Mouse (Mus musculus): ENCODE results near the gene Mybph. TPM values are rescaled to one million over a fixed set of nuclear protein-coding genes. Genes with fewer than 3 reads are reported as not detected.
A peak's percentile ranks its signal among the peaks of the same experiment; 100 is the strongest.

The Mybph gene
- not detected in 2 replicates for total RNA-seq (2017)

GRCm38 (mm10) chr1:134193126-134193525 lies at the start of gene Mybph:
Gene Mybph (plus strand): TSS chr1:134193448.
- ATAC-seq (ENCODE audit: extremely low read depth, insufficient number of reproducible peaks, low FRiP score, poor library complexity, severe bottlenecking): no peak

GRCm38 (mm10) chr1:134146066-134146465 lies 47.2 kb upstream of the Mybph start:
- ATAC-seq (ENCODE audit: extremely low read depth, insufficient number of reproducible peaks, low FRiP score, poor library complexity, severe bottlenecking): no peak

GRCm38 (mm10) chr1:134150076-134150475 lies 43.2 kb upstream of the Mybph start:
- ATAC-seq (ENCODE audit: extremely low read depth, insufficient number of reproducible peaks, low FRiP score, poor library complexity, severe bottlenecking): no peak

- no peak for ATAC-seq (ENCODE audit: extremely low read depth, insufficient number of reproducible peaks, low FRiP score, poor library complexity, severe bottlenecking)
These were observed 42.5 kb upstream of the Mybph start for GRCm38 (mm10) chr1:134150745-134151144.

GRCm38 (mm10) chr1:134151655-134152412 lies 41.4 kb upstream of the Mybph start:
- peak; percentile 78 for ATAC-seq (ENCODE audit: extremely low read depth, insufficient number of reproducible peaks, low FRiP score, poor library complexity, severe bottlenecking)

GRCm38 (mm10) chr1:134152626-134153590 lies 40.3 kb upstream of the Mybph start:
- no peak for ATAC-seq (ENCODE audit: extremely low read depth, insufficient number of reproducible peaks, low FRiP score, poor library complexity, severe bottlenecking)

- ATAC-seq (ENCODE audit: extremely low read depth, insufficient number of reproducible peaks, low FRiP score, poor library complexity, severe bottlenecking): no peak; the same call in 1 of the 2 replicates
These were observed 39.1 kb upstream of the Mybph start for GRCm38 (mm10) chr1:134154121-134154520.

GRCm38 (mm10) chr1:134154655-134155054 lies 38.6 kb upstream of the Mybph start:
- no peak for ATAC-seq (ENCODE audit: extremely low read depth, insufficient number of reproducible peaks, low FRiP score, poor library complexity, severe bottlenecking)

GRCm38 (mm10) chr1:134160404-134160803 lies 32.8 kb upstream of the Mybph start:
- no peak for ATAC-seq (ENCODE audit: extremely low read depth, insufficient number of reproducible peaks, low FRiP score, poor library complexity, severe bottlenecking)

- no peak for ATAC-seq (ENCODE audit: extremely low read depth, insufficient number of reproducible peaks, low FRiP score, poor library complexity, severe bottlenecking)
These were observed 31.8 kb upstream of the Mybph start for GRCm38 (mm10) chr1:134161399-134161798.

- no peak for ATAC-seq (ENCODE audit: extremely low read depth, insufficient number of reproducible peaks, low FRiP score, poor library complexity, severe bottlenecking)
These were observed 30.6 kb upstream of the Mybph start for GRCm38 (mm10) chr1:134162510-134163225.

- ATAC-seq (ENCODE audit: extremely low read depth, insufficient number of reproducible peaks, low FRiP score, poor library complexity, severe bottlenecking): no peak
These were observed 29.8 kb upstream of the Mybph start for GRCm38 (mm10) chr1:134163476-134163875.

GRCm38 (mm10) chr1:134164454-134164853 lies 28.8 kb upstream of the Mybph start:
- no peak for ATAC-seq (ENCODE audit: extremely low read depth, insufficient number of reproducible peaks, low FRiP score, poor library complexity, severe bottlenecking)

- no peak for ATAC-seq (ENCODE audit: extremely low read depth, insufficient number of reproducible peaks, low FRiP score, poor library complexity, severe bottlenecking)
These were observed 26.7 kb upstream of the Mybph start for GRCm38 (mm10) chr1:134166547-134166946.

GRCm38 (mm10) chr1:134167416-134168305 lies 25.6 kb upstream of the Mybph start:
- no peak for ATAC-seq (ENCODE audit: extremely low read depth, insufficient number of reproducible peaks, low FRiP score, poor library complexity, severe bottlenecking)

GRCm38 (mm10) chr1:134168567-134168966 lies 24.7 kb upstream of the Mybph start:
- ATAC-seq (ENCODE audit: extremely low read depth, insufficient number of reproducible peaks, low FRiP score, poor library complexity, severe bottlenecking): no peak

- no peak for ATAC-seq (ENCODE audit: extremely low read depth, insufficient number of reproducible peaks, low FRiP score, poor library complexity, severe bottlenecking)
These were observed 24.1 kb upstream of the Mybph start for GRCm38 (mm10) chr1:134168985-134169697.

GRCm38 (mm10) chr1:134173081-134173480 lies 20.2 kb upstream of the Mybph start:
- ATAC-seq (ENCODE audit: extremely low read depth, insufficient number of reproducible peaks, low FRiP score, poor library complexity, severe bottlenecking): no peak
